Mouse (Mus musculus) embryonic fibroblast, embryonic 13.5 days (primary cell): ENCODE results near the gene Cygb.

Source experiments
- CTCF ChIP-seq: IDR thresholded peaks from 2 replicates; pipeline ENCODE4 v1.5.1; 2011; ENCODE audit warnings: mild to moderate bottlenecking, control low read depth, low read length, moderate library complexity, borderline replicate concordance; ENCODE audit not compliant: insufficient read depth
- POLR2A ChIP-seq: IDR thresholded peaks from 2 replicates; pipeline ENCODE4 v1.6.1; 2011; ENCODE audit warnings: low read depth, mild to moderate bottlenecking, control low read depth, low read length, moderate library complexity

DNA sequence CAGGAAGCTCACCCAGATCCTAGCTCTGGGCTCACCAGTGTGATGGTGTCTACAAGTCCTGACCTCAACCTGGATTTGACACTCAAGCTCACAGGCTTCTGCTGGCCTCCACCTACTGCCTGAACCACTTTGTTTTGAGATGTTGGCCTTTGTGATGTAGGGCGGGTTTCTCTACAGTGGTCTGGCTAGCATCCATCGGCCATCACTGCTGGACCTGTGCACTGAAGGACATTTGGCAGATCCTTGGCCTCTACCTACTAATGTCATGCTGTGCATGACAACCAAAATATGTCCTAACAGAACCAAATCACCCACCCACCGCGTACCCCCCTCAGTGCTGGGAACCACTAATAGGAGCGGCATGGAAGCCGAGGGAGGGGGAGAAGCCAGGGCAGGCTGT lies 25.0 kb upstream of the Cygb start:
- TF ChIP-seq POLR2A (no peak), CTCF (no peak)
